Mouse (Mus musculus) left cerebral cortex, postnatal 10 days (tissue): Measurements from ENCODE around the gene Cryba4. TPM values are rescaled to one million over a fixed set of nuclear protein-coding genes. Genes with fewer than 3 reads are reported as not detected.

Source experiments
- DNase-seq, 2 experiments: peaks; one replicate each; pipeline ENCODE4 v3.0.0; 2021 to 2022; ENCODE audit warnings: low spot score in 2 of 2, mixed read lengths in 1 of 2; ENCODE audit errors: extremely low spot score in 1 of 2
- intact Hi-C: fragments of 180-260 bp; cut with DNase I; formaldehyde crosslinking; loops from one replicate; pipeline ENCODE4 v1.15.1; 2025
- total RNA-seq, 2 experiments: library from RNA; stranded (reverse); gene quantifications; 2 replicates each; pipeline ENCODE4 v1.2.3; 2021

Cryba4 gene
- total RNA-seq, 2 experiments from 2014 or later, result 0.67 to 1.5 TPM

DNA sequence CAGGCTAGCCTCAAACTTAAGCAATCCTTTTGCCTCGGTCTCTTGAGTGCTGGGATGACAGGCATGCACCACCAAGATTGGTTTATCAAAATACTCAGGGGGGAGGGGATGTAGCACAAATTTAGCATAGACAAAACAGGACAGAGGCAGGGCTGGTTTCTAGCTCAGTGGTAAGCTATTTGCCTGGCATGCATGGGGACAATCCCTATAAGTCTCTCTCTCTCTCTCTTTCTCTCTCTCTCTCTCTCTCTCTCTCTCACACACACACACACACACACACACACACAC, 8.1 kb downstream of the Cryba4 start:
- no peak for DNase-seq
- intact Hi-C loops, result loop anchor here (5.0 kb wide), 1 partner anchor 78 kb away; no protein-coding TSS in a partner anchor

DNA sequence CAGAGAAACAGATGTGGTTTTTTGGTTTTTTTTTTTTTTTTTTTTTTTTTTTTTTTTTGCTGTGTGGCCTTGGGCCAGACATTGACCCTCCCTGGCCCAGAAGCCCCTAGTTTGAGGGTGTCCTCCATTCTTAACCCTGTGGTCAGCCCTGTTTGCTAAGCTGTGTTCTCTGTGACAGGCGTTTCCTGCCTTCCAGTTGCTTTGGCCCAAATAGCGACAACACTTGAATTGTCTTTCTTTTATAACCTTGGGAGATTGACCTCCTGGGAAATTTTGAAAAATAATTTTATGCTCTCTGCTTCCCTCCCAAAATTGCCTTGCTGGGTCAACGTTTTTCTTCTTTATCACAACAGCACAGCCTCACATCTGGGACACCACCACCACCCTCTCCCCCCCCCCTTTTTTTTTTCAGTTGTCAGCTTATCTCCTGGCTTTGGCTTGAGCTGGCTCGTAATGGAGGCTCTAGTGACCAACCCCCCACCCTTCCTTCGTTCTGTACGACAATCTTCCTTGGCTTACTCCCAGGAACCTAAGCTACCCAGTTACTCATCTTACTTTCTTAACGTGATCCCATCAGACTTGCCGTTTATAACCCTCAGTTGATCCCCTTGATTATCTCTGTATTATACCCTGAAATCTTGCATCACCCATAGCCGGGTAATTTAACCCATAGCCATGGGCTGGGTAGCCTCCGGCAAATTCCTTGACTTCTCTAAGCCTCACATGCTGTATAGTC, 8.6 kb downstream of the Cryba4 start:
- intact Hi-C loops, result loop anchor here (5.0 kb wide), 1 partner anchor 79 kb away; no protein-coding TSS in a partner anchor
- no peak for DNase-seq

DNA sequence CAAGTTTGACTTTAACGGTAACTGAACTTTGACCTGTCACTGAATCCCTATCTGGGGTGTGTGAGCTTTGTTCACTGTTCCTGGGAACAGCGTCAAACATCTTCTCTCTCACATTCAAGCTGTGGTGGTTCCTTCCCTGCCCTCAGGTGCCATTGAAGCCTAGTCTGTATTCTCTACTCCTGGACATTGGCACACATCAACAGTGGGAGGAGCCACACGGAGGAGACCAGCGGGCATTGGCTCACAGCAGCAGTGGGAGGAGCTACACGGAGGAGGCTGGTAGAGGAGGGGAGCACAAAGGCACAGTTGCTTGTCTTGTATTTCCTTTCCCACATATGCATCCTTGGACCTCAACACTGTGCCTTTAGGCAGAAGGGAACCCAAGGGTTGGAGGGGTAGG, 9.3 kb downstream of the Cryba4 start:
- peak in 1 of 2 experiments; percentile 22 for DNase-seq
- intact Hi-C loops, result loop anchor here (5.0 kb wide), 1 partner anchor 79 kb away; no protein-coding TSS in a partner anchor

DNA sequence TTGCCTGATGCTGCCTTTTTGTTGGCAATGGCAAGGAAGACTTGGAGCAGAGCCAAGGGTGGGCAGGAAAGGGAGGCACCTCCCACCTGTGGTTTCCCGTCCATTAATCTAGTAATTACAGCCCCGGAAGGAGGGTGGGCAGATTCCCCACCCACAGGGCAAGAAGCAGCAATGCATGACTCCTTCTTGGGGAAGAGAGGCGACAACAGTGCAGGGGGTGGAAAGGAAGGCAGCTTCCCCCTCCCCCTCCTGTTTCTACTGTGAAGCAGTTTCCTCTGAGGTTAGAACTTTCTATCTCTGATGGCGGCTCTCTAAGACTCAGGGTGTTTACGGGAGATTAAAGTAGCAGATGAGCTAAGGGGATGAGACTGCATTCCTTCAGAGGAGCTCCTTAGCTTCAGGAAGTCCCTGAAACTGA, 9.9 kb downstream of the Cryba4 start:
- DNase-seq, result peak in 1 of 2 experiments; percentile 31
- intact Hi-C loops, result loop anchor here (5.0 kb wide), 1 partner anchor 80 kb away; no protein-coding TSS in a partner anchor

DNA sequence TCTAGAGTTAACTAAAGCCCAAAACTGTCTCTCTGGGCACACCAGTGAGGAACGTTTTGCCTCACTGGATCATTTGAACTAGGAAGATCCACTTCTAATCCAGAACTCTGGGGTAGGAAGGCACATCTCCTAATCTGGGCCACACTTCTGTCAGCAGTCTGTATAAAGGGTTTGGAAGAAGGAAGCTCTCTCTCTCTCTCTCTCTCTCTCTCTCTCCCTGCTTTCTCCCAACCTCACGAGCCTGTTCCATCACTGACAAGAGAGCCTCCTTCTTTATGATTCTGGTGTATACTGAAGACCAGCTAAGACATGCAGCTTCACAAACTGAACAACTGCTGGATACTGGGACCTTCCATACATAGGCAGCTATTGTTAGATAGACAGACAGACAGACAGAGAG, 10.5 kb downstream of the Cryba4 start:
- intact Hi-C loops, result loop anchor here (2.0 to 5.0 kb wide), 3 partner anchors 80 to 185 kb away; no protein-coding TSS in a partner anchor
- no peak for DNase-seq

DNA sequence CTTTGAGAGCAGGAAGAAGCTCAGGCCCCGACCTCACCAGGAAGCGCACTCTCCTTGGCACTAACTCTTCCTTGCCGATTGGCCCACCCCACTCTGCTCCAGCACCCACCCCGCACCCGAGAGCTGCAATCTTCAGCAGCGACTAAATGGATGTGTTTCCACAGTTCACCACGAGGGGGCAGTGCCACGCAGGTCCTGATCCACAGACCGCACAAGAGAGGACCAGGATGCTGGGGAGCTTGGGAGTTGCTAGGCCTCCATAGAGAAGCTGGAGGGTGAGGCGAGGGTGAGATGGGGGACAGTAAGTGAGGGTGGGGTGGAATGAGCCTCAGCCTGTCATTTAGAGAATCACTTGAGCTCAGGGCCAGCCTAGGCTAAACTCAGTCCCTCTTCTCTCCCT, 11.6 kb downstream of the Cryba4 start:
- intact Hi-C loops, result loop anchor here (2.0 to 5.0 kb wide), 3 partner anchors 82 to 186 kb away; no protein-coding TSS in a partner anchor
- DNase-seq, result peak; percentile 87 to 90

DNA sequence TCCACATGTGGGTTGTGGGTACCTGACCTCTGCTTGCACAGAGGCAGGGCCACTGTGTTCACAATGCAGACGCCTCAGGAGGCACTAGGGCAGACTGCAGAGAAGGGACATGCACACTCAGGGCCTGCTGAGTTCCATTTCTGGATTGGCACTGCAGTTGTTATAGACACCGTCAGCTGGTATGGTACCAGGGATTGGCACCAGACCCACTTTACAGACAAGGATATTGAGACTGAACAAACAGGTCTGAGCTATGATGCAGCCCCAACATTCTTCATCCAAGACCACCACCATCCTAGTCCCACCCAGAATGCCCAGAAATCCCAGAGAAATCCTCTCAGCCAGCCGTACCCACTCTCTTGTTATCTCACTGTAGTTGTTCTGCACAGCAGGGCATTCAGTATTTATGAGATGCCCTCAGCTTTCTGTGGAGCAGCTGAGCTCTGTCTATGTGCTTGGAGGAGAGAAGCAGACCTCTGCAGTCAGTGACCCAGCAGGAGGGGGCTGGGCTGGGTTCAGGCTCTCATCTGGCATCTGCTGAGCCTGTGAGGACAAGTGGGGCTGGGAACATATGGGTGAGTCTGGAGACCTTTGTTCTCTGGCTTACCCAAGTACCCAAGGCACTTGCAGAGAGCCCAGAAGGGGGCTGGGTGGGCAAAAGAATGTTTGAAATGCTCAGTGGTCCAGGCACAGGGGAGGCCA, 13.4 kb downstream of the Cryba4 start:
- intact Hi-C loops, result no loop called here
- DNase-seq, result peak in 1 of 2 experiments; percentile 35

DNA sequence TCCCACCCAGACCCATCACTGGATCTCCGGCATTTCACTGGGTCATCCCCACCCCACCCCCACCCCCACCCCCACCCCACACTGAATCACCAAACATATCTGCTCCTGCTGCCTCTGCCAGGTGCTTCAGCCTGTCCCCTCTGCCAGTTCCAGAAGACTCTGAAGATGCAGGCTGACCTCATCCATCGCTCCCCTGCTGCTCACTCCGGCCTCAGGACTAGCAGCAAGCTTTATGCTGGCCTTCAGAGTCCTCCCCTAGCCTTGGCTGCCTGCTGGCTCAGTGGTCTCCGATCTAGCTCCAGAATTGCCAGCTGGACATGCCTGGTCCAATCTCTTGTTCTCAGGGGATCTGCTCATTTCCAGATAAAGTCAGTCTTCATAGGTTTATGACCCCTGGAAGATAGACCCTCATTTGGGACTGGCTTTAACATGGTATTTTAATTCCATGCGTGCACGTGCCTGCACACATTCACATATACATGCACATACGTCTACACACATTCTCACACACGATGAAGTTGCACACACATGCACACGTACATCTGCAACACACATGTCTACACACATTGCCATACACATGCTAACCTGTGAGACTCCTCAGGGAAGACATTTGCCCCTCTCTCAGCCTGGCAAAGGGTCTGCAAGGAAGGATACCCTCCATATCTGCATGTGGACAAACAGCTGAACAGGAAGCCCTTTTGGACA, 14.3 kb downstream of the Cryba4 start:
- peak in 1 of 2 experiments; percentile 22 for DNase-seq
- intact Hi-C loops, result no loop called here

DNA sequence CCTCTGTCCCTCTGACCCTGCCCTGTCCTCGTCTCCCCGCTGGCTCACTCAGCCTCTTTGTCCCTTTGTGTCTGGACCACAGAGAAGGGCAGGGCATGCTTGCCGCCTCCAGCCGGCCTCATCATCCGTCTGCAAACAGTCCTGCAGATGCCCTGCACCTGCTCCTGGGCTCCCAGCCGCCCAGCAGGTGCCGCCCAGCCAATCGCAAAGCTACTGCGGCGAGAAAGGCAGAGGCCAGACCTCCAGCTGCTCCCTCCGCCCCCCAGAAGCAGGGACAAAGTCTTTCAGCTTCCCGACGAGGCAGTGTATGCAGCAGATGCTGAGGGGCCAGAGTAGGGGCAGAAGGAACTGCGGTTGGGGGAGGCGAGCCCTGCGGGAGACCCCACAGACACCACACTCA, 14.9 kb downstream of the Cryba4 start:
- intact Hi-C loops, result no loop called here
- DNase-seq, result peak in 1 of 2 experiments; percentile 40

DNA sequence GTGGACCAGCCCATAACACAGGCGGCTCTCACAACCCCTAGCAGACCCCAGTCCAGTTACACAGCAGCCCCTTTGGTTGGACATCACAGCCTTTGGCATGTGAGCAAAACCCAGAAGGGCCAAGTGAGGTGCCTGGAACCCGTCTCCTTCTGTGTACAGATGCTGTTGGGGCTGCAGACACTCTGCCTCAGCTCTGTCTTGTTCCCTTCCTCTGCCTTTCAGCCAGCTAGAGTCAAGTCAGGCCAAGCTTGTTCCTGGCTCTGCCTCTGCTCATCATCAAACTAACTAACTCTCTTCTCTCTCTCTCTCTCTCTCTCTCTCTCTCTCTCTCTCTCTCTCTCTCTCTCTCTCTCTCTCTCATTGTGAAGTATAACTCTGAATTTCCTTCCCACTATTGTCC, 15.7 kb downstream of the Cryba4 start:
- DNase-seq, result peak in 1 of 2 experiments; percentile 13
- intact Hi-C loops, result no loop called here

DNA sequence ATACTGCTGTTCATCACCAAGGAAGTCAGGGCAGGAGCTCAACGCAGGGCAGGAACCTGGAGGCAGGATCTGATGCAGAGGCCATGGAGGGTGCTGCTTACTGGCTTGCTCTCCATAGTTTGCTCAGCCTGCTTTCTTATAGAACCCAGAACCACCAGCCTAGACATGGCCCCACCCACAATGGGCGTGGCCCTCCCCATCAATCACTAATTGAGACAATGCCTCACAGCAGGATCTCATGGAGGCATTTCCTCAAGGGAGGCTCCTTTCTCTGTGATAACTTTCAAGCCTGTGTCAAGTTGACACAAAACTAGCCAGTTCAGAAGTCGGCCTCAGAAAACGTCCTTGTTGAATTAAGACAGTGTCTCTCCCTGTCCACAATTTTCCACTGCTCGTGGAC, 16.5 kb downstream of the Cryba4 start:
- DNase-seq, result no peak
- intact Hi-C loops, result no loop called here

DNA sequence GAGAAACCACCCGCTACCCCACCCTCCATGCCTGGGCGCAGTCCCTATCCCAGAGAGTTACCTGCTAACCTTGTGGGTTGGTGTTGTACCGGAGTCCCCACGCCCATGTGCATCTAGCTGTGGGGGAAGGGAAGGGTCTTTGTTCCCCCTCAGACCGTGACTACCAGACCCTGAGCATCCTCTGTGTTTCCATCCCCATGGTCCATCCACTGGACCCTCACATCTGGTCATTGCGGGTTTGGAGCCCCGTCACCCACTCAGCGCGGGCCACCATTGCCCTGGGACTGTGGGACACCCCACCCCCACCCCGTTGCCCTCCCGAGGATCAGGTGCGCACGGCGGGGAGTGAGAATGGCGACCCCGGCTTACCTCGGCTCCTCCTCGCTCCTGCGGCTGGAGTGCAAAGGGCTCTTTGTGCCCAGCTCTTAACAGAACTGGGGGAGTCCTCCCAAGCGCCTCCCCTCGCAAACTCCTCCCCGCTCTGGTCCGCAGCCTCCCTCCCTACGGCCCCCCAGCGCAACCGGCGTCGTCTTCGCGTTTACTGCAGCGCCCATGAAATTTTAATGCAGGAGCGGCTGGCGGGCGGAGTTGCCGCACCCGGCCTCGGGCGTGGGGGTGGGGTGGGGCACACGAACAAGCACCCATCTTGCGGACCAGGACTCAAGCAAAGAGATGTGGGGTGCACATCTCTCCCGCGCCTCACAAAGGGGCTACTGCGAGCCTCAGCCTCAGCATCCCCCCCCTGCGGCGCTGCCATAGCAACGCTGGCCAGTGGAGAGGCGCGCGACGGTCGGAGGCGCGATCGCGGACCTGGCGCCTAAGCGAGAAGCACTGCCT, 23.9 kb downstream of the Cryba4 start:
- DNase-seq, result peak; percentile 68 to 82
- intact Hi-C loops, result loop anchor here (5.0 kb wide), 1 partner anchor 99 kb away; the partner anchor contains the start of gene Tfip11

DNA sequence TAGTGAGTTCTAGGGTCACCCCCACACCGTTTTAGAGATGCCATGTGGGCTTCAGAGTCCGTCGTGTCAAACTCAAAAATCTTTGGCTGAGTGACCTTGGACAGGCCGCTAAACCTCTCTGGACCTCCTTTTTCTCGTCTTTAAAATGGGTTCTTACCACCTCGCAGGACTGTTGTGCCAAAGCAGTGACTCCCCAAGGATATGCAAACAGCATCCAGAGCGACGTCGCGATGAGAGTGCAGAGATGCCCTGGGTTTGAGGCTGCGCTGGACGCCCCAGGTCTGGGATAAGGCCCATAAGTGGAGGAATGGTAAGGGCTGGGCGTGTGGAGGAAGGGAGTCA, 24.4 kb downstream of the Cryba4 start:
- no peak for DNase-seq

DNA sequence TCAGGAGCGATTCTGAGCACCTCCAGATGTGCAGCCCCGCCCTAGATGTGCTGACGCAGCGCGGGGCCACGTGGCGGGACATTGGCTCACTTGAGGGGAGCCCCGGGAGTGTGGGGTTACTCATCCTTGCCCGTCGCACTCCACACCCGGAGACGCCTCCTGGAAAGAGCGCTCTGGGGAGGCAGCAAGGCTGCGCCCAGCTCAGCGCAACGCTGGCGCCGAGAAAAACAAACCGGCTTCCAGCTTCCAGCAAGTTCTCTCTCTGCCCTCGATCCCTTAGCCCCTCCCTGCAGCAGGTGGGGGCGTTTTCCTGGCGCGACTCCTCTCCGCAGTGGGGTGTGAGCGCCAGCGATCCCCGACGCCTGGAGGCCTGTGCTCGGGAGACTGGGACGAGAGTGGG, 25.0 kb downstream of the Cryba4 start:
- intact Hi-C loops, result loop anchor here (5.0 kb wide), 1 partner anchor 100 kb away; the partner anchor contains the start of gene Tfip11
- peak in 1 of 2 experiments; percentile 73 for DNase-seq

More for the DNA sequence above, 24.4 kb downstream of the Cryba4 start:
- intact Hi-C loops, result loop anchor here (5.0 kb wide), 1 partner anchor 99 kb away; the partner anchor contains the start of gene Tfip11

DNA sequence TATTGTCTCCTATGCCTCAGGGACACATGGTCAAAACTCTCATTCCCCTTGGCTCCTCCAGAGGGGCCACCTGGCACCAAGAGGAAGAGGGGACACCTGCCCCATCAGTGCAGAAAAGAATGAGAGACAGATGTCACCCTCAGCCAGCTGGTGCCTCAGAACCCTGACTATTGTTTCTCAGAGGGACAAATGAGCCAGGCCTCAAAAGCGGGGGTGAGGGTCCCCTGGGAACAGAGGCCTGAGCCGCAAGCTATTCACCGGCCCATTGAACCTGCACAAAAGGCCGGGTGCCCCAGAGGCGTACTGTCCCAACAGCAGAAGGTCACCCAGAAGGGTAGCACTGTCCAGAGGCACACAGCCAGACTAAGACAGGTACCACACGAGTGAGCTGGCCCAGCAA, 26.7 kb downstream of the Cryba4 start:
- intact Hi-C loops, result loop anchor here (5.0 kb wide), 1 partner anchor 102 kb away; the partner anchor contains the start of gene Tfip11
- peak in 1 of 2 experiments; percentile 25 for DNase-seq

DNA sequence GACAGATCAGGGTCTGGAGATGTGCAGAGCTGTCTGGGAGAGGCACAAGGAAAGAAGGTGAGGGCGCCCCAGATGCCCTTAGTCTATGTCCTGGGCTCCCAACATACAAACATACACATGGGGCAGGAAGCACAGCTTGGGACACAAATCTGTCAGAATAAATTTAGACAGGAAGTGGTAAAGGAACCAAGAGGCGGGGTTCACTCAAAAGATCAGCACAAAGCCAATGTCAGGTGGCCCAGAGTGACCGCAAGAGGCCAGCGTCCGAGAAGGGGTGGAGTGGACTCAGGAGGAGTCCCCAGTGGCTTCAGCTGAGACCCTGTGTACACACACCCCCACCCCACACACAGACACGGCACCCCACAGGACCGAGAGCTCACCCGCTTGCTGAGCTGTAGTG, 32.1 kb downstream of the Cryba4 start:
- intact Hi-C loops, result no loop called here
- no peak for DNase-seq

DNA sequence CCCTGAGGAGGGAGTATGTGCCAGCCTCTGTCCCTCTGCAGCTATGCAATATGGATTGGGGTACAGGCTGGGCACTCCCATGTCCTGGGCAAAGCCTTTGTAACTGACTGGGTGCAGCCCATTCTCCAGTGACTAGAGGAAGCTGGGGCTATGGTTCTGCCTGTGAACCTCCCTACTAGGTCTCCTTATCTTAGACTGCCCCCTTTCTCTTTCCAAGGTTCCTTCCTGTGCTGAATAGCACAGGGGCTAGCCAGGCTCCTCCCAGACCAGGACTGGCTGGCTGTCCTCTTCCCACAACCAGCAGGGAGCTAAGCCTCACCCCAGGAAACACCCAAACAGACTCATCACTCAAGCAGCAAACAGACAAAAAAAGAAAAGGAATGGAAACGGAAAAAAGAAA, 32.9 kb downstream of the Cryba4 start:
- DNase-seq, result no peak
- intact Hi-C loops, result no loop called here

DNA sequence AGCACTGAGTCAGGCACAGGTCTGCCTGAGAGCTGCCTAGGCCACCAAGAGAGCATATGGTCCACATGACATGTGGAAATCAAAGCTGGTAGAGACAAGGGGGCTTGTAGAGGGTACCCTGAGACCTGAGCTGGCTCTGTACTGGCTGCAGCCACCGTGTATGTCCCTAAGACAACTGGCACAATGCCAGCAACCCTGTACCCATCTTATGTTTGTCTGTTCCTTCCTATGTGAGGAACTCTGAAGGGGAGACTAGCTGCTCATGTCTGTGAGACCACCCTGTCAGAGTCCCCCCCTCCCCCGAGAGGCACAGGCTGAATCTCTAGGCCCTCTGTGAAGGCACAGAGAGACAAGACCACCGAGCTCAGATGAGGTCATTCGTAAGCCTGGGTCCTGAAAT, 33.6 kb downstream of the Cryba4 start:
- DNase-seq, result peak in 1 of 2 experiments; percentile 63
- intact Hi-C loops, result no loop called here
